Mouse (Mus musculus) embryonic facial prominence, embryonic 15.5 days (tissue): ENCODE results near the gene Acta2. TPM values are rescaled to one million over a fixed set of nuclear protein-coding genes. Genes with fewer than 3 reads are reported as not detected.

Experiments
- ATAC-seq: fragments of 200-750 bp; cut with Nextera tagmentation; 2 replicates; pipeline ENCODE4 v1.8.0; 2017; ENCODE audit warnings: low read depth, moderate TSS enrichment; ENCODE audit not compliant: insufficient number of reproducible peaks, low FRiP score, low TSS enrichment
- H3K27ac ChIP-seq: fragments of 300-500 bp; sonication (generic); replicated peaks from 2 replicates; pipeline ENCODE4 v1.5.1; 2015; ENCODE audit warnings: mild to moderate bottlenecking, inconsistent platforms
- H3K27me3 ChIP-seq: fragments of 300-500 bp; sonication (generic); 2 replicates; pipeline ENCODE4 v1.6.1; 2015; ENCODE audit warnings: inconsistent platforms
- H3K36me3 ChIP-seq: fragments of 300-500 bp; sonication (generic); 2 replicates; pipeline ENCODE4 v1.6.1; 2015; ENCODE audit warnings: mild to moderate bottlenecking, inconsistent platforms
- H3K4me1 ChIP-seq: fragments of 300-500 bp; sonication (generic); 2 replicates; pipeline ENCODE4 v1.6.1; 2015; ENCODE audit warnings: inconsistent platforms
- H3K4me2 ChIP-seq: fragments of 300-500 bp; sonication (generic); replicated peaks from 2 replicates; pipeline ENCODE4 v1.6.1; 2015; ENCODE audit warnings: mild to moderate bottlenecking, inconsistent platforms
- H3K4me3 ChIP-seq: fragments of 300-500 bp; sonication (generic); replicated peaks from 2 replicates; pipeline ENCODE4 v1.5.1; 2015; ENCODE audit warnings: mild to moderate bottlenecking, inconsistent platforms
- H3K9ac ChIP-seq: fragments of 300-500 bp; sonication (generic); 2 replicates; pipeline ENCODE4 v1.6.1; 2015; ENCODE audit warnings: inconsistent platforms
- H3K9me3 ChIP-seq: fragments of 300-500 bp; sonication (generic); replicated peaks from 2 replicates; pipeline ENCODE4 v1.6.1; 2016; ENCODE audit warnings: inconsistent platforms
- WGBS: fragments of 180-500 bp; shearing (Covaris S2); methylation state at CpG from one replicate; pipeline ENCODE4 v1.1.7; 2015; 5-methylcytosine and 5-hydroxymethylcytosine counted together
- polyA plus RNA-seq: library from polyadenylated mRNA; unstranded; fragments of >200 nt; fragmentation: Nextera tagmentation; extraction: Ambion mirVana; gene quantifications from 2 replicates; pipeline ENCODE4 v1.2.1, GENCODE M21; 2015

Acta2 gene
- polyA plus RNA-seq, 1 experiment from 2014 or later, result 323 TPM

- Histone ChIP-seq H3K9me3 (no peaks in the 10 kb centered on the region), H3K4me3 (no peak overlapping the region)
These were observed 12.5 kb downstream of the Acta2 start for GRCm38 (mm10) chr19:34242925-34243324.

GRCm38 (mm10) chr19:34241247-34241915, 14.0 kb downstream of the Acta2 start:
- WGBS, result 64% methylated on average over 15 of the region's 15 CpGs
- H3K4me1 ChIP-seq, result no peaks in the 10 kb centered on the region
- H3K4me3 ChIP-seq, result no peak overlapping the region
- H3K36me3 ChIP-seq, result 0 out of 2 replicates have a peak, but pooled peaks cover 9% of the 10 kb centered on the region
- no peaks in the 10 kb centered on the region for H3K27me3 ChIP-seq
- H3K9ac ChIP-seq, result no peak overlapping the region
- ATAC-seq, result no peak
- H3K9me3 ChIP-seq, result no peaks in the 10 kb centered on the region
- no peak overlapping the region for H3K4me2 ChIP-seq
- H3K27ac ChIP-seq, result no peak overlapping the region

More at GRCm38 (mm10) chr19:34242925-34243324, 12.5 kb downstream of the Acta2 start:
- no peak for ATAC-seq
- Histone ChIP-seq H3K36me3 (0 out of 2 replicates have a peak, but pooled peaks cover 2% of the 10 kb centered on the region), H3K9ac (no peak overlapping the region), H3K4me2 (no peak overlapping the region), H3K27me3 (no peaks in the 10 kb centered on the region), H3K4me1 (no peaks in the 10 kb centered on the region), H3K27ac (no peak overlapping the region)

- Histone ChIP-seq H3K4me1 (no peaks in the 10 kb centered on the region), H3K4me3 (no peak overlapping the region), H3K27ac (no peak overlapping the region), H3K9me3 (no peaks in the 10 kb centered on the region), H3K4me2 (no peak overlapping the region), H3K27me3 (no peaks in the 10 kb centered on the region), H3K9ac (no peak overlapping the region), H3K36me3 (0 out of 2 replicates have a peak, but pooled peaks cover 9% of the 10 kb centered on the region)
- WGBS, result 84% methylated on average over 5 of the region's 5 CpGs
- no peak for ATAC-seq
These were observed 14.9 kb downstream of the Acta2 start for GRCm38 (mm10) chr19:34240273-34241039.

- no peak overlapping the region for H3K4me3 ChIP-seq
These were observed 17.6 kb downstream of the Acta2 start for GRCm38 (mm10) chr19:34237746-34238145.

GRCm38 (mm10) chr19:34236049-34236448, 19.3 kb downstream of the Acta2 start:
- no peak overlapping the region for H3K27ac ChIP-seq
- no peaks in the 10 kb centered on the region for H3K27me3 ChIP-seq
- no peaks in the 10 kb centered on the region for H3K4me1 ChIP-seq
- H3K36me3 ChIP-seq, result 0 out of 2 replicates have a peak, but pooled peaks cover 9% of the 10 kb centered on the region
- 99% methylated on average over 3 of the region's 3 CpGs for WGBS
- H3K9ac ChIP-seq, result no peak overlapping the region
- no peak overlapping the region for H3K4me2 ChIP-seq
- H3K9me3 ChIP-seq, result no peaks in the 10 kb centered on the region
- no peak overlapping the region for H3K4me3 ChIP-seq
- ATAC-seq, result no peak

More at GRCm38 (mm10) chr19:34237746-34238145, 17.6 kb downstream of the Acta2 start:
- H3K9ac ChIP-seq, result no peak overlapping the region
- H3K27ac ChIP-seq, result no peak overlapping the region
- no peak overlapping the region for H3K4me2 ChIP-seq
- H3K9me3 ChIP-seq, result no peaks in the 10 kb centered on the region
- H3K27me3 ChIP-seq, result no peaks in the 10 kb centered on the region
- 0 out of 2 replicates have a peak, but pooled peaks cover 9% of the 10 kb centered on the region for H3K36me3 ChIP-seq
- no peak for ATAC-seq
- no peaks in the 10 kb centered on the region for H3K4me1 ChIP-seq
- 98% methylated on average over 2 of the region's 2 CpGs for WGBS

GRCm38 (mm10) chr19:34233944-34234343, 21.4 kb downstream of the Acta2 start:
- 69% methylated on average over 14 of the region's 14 CpGs for WGBS
- H3K9ac ChIP-seq, result no peak overlapping the region
- no peak overlapping the region for H3K4me3 ChIP-seq
- 0 out of 2 replicates have a peak, but pooled peaks cover 7% of the 10 kb centered on the region for H3K36me3 ChIP-seq
- H3K4me1 ChIP-seq, result no peaks in the 10 kb centered on the region
- H3K27me3 ChIP-seq, result no peaks in the 10 kb centered on the region
- no peaks in the 10 kb centered on the region for H3K9me3 ChIP-seq
- ATAC-seq, result no peak
- H3K27ac ChIP-seq, result no peak overlapping the region
- no peak overlapping the region for H3K4me2 ChIP-seq

GRCm38 (mm10) chr19:34232326-34232725, 23.1 kb downstream of the Acta2 start:
- 49% methylated on average over 5 of the region's 5 CpGs for WGBS
- ATAC-seq, result no peak
- Histone ChIP-seq H3K36me3 (0 out of 2 replicates have a peak, but pooled peaks cover 4% of the 10 kb centered on the region), H3K4me3 (no peak overlapping the region), H3K9me3 (no peaks in the 10 kb centered on the region), H3K27ac (no peak overlapping the region), H3K4me2 (no peak overlapping the region), H3K9ac (no peak overlapping the region), H3K4me1 (no peaks in the 10 kb centered on the region), H3K27me3 (no peaks in the 10 kb centered on the region)

- WGBS, result 63% methylated on average over 7 of the region's 7 CpGs
These were observed 23.8 kb downstream of the Acta2 start for GRCm38 (mm10) chr19:34231596-34231995.

GRCm38 (mm10) chr19:34222805-34223204, 32.6 kb downstream of the Acta2 start:
- Histone ChIP-seq H3K9ac (no peak overlapping the region), H3K9me3 (no peaks in the 10 kb centered on the region), H3K27me3 (no peaks in the 10 kb centered on the region), H3K4me1 (no peaks in the 10 kb centered on the region), H3K4me2 (no peak overlapping the region), H3K27ac (no peak overlapping the region), H3K36me3 (0 out of 2 replicates have a peak, but pooled peaks cover 13% of the 10 kb centered on the region), H3K4me3 (no peak overlapping the region)
- 88% methylated on average over 3 of the region's 3 CpGs for WGBS
- no peak for ATAC-seq

More at GRCm38 (mm10) chr19:34231596-34231995, 23.8 kb downstream of the Acta2 start:
- Histone ChIP-seq H3K4me2 (no peak overlapping the region), H3K27ac (no peak overlapping the region), H3K9ac (no peak overlapping the region), H3K4me3 (no peak overlapping the region), H3K36me3 (0 out of 2 replicates have a peak, but pooled peaks cover 7% of the 10 kb centered on the region), H3K9me3 (no peaks in the 10 kb centered on the region), H3K27me3 (no peaks in the 10 kb centered on the region), H3K4me1 (no peaks in the 10 kb centered on the region)
- no peak for ATAC-seq

GRCm38 (mm10) chr19:34220732-34221380, 34.5 kb downstream of the Acta2 start:
- Histone ChIP-seq H3K27me3 (no peaks in the 10 kb centered on the region), H3K9ac (no peak overlapping the region), H3K4me1 (0 out of 2 replicates have a peak, but pooled peaks cover 4% of the 10 kb centered on the region), H3K27ac (no peak overlapping the region), H3K4me3 (no peak overlapping the region), H3K4me2 (no peak overlapping the region), H3K36me3 (0 out of 2 replicates have a peak, but pooled peaks cover 6% of the 10 kb centered on the region), H3K9me3 (no peaks in the 10 kb centered on the region)
- ATAC-seq, result no peak
- 68% methylated on average over 3 of the region's 3 CpGs for WGBS
